Mouse (Mus musculus): ENCODE measurements around the gene Znrf3. TPM values are rescaled to one million over a fixed set of nuclear protein-coding genes. Genes with fewer than 3 reads are reported as not detected.
A peak's percentile ranks its signal among the peaks of the same experiment; 100 is the strongest.

Znrf3 gene
- total RNA-seq, 2 experiments from 2014 or later: 19.5 to 20.7 TPM

DNA sequence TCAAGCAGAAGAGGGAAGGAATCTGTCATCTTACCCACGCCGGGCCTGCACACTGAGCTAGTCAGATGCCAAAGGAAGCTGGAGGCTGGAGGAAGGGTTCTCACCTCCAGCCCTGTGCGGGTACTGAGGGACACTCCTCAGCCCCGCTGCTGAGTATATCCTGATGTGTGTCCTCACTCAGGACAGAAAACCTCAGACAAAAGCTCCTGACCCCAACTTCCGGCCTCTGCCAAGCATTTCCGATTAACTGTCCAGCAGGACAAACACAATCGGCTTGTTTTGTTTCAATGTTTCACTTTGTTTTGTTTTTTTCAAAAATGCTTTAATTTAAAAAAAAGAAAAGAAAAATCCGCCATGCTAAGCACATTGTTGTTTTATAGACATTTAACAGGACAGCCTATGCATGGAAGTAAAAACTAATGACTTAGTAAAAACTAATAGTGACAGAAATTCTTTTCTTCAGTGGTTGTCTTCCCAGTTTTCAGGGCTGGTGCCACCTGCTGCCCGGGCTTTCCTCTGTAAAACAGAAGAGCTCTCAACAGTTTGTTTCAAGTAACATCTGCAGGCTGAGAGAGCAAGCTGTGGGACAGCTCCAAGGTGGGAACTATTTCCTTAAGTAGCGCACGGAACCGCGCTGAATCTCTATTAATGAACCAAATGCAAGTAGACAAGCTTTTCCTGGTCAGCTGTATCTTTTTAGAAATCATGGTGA is 187.3 kb downstream of the Znrf3 start:
- peak; percentile 11 for TF ChIP-seq CTCF (IDR thresholded peaks at IDR 0.05)
- no peak for DNase-seq (ENCODE audit: extremely low spot score in 1 of 2, low spot score in 2 of 2)
- Histone ChIP-seq H3K4me3 (no peak overlapping the region), H3K27ac (no peak overlapping the region)
- intact Hi-C loops (cut with DNase I): loop anchor here (5.0 kb wide), 1 partner anchor 70 kb away; no protein-coding TSS in a partner anchor

DNA sequence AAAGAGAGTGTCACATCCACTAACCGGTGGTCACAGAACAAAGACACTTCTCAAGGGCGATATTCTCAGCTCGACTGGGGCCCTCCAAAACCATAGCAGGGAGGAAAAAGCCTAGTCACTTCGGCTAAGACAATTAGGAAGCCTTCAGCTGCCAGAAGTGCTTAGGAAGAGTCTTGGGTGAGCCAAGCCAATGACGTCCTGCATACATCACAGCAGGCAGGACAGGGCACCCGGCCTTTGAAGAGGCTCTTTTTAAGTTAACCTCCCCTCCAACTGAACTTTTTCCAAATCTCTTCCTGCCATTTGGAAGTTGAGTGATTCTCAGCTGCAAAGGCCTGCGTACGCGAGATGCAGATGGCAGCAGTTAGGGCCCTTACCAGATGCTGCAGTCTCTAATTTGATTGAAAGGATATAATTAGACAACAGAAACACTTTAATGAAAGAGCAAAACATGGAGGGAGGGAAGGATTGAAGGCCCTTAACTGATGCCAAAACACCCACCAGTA is 189.1 kb downstream of the Znrf3 start:
- DNase-seq (ENCODE audit: extremely low spot score in 1 of 2, low spot score in 2 of 2): no peak
- H3K4me3 ChIP-seq: no peak overlapping the region
- no peak for TF ChIP-seq CTCF (IDR thresholded peaks at IDR 0.05)
- no peak overlapping the region for H3K27ac ChIP-seq
- intact Hi-C loops (cut with DNase I): loop anchor here (5.0 kb wide), 1 partner anchor 68 kb away; no protein-coding TSS in a partner anchor

DNA sequence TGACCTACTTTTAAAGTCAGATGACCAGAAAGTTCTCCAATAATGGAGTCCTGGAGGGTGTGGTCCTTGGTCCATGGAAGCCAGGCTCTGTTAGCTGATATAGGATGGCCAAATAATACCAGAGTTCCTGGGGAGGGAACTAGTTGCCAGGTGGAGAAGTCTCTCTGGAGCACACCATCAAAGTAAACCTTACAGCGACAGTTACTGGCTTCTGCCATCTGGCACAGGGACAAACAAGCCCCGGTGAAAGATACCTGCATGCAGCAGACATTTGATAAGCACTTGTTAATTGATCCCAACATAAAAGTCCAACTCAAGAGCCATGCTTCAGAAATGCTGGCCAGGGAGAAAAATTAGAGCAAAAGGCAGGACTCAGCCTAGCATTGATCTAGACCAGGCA is 190.6 kb downstream of the Znrf3 start:
- TF ChIP-seq CTCF (IDR thresholded peaks at IDR 0.05): no peak
- Histone ChIP-seq H3K4me3 (no peak overlapping the region), H3K27ac (no peak overlapping the region)
- no peak for DNase-seq (ENCODE audit: extremely low spot score in 1 of 2, low spot score in 2 of 2)
- intact Hi-C loops (cut with DNase I): no loop called here

DNA sequence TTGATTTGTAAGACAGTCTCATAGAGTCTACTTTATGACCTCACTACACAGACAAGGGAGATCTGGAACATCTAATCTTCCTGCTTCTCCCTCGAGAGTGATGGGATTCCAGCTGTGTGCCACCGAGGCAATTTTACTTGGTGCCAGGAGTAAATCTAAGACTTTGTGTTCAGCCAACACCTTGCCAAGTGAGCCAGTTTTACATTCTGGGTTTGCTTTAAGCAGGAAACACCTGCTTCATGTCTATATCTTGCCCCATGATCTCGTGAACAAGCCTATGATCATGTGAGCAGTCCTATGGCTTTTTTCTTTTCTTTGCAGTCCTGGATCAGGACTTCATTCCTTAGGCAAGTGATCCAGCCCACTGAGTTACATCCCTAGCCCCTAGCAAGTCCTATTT is 191.1 kb downstream of the Znrf3 start:
- TF ChIP-seq CTCF (IDR thresholded peaks at IDR 0.05): no peak
- no peak for DNase-seq (ENCODE audit: extremely low spot score in 1 of 2, low spot score in 2 of 2)
- Histone ChIP-seq H3K4me3 (no peak overlapping the region), H3K27ac (no peak overlapping the region)
- intact Hi-C loops (cut with DNase I): no loop called here

DNA sequence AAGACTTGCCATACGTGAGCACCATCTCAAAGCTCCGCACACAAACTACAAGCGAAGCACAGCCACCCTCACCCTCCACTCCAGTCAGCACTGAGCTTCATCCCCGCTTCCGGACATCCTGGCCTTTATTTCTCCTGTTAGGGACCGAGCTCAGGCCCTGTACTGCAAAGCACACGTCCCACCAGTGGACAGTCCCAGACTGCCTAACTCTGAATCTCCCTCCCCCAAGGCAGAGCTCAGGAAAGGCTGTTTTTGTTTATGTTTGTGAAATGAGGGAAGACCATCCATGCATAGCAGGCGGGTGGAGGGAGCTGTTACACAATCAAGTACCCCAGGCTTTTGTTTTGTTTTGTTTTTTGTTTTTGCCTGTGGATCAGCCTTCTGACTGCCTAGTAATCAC is 191.9 kb downstream of the Znrf3 start:
- H3K27ac ChIP-seq: no peak overlapping the region
- DNase-seq (ENCODE audit: extremely low spot score in 1 of 2, low spot score in 2 of 2): no peak
- no peak overlapping the region for H3K4me3 ChIP-seq
- intact Hi-C loops (cut with DNase I): no loop called here
- TF ChIP-seq CTCF (IDR thresholded peaks at IDR 0.05): no peak

DNA sequence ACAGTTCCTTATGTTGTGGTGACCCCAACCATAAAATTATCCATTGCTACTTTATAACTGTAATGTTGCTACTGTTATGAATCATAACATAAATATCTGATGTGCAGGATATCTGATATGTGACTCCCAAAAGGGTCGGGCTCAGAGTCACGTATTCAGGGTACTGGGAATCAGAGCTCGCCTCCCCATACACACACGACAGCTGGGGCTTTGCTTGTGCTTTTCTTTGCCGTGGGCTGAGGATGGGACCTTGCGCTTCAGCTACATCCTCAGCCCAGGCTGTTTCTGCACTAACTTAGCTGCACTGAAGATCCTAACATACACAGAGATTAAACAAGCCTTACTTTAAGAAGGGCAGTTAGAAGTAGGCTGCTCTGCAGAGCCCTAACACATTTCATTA is 193.5 kb downstream of the Znrf3 start:
- intact Hi-C loops (cut with DNase I): no loop called here
- no peak overlapping the region for H3K4me3 ChIP-seq
- TF ChIP-seq CTCF (IDR thresholded peaks at IDR 0.05): no peak
- H3K27ac ChIP-seq: no peak overlapping the region
- DNase-seq (ENCODE audit: extremely low spot score in 1 of 2, low spot score in 2 of 2): no peak

DNA sequence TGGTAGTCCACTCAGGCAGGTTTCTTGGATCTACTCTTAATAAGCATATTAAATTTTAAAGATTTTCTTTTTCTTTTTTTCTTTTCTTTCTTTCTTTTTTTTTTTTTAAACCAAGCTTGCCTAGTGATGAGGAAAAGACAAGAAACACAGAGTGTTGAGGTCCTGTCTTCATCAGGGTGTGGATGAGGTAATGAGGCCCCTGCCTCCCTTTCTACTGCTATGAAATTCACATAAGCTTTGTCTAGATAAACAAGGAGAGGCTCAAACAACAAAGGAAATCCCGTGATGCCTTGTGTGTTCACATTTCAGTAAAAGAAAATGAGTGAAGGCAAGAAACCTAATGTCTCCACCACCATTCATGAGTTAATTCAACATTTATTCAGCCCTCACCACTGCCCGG is 196.4 kb downstream of the Znrf3 start:
- no peak overlapping the region for H3K4me3 ChIP-seq
- intact Hi-C loops (cut with DNase I): no loop called here
- H3K27ac ChIP-seq: no peak overlapping the region
- TF ChIP-seq CTCF (IDR thresholded peaks at IDR 0.05): no peak
- no peak for DNase-seq (ENCODE audit: extremely low spot score in 1 of 2, low spot score in 2 of 2)

DNA sequence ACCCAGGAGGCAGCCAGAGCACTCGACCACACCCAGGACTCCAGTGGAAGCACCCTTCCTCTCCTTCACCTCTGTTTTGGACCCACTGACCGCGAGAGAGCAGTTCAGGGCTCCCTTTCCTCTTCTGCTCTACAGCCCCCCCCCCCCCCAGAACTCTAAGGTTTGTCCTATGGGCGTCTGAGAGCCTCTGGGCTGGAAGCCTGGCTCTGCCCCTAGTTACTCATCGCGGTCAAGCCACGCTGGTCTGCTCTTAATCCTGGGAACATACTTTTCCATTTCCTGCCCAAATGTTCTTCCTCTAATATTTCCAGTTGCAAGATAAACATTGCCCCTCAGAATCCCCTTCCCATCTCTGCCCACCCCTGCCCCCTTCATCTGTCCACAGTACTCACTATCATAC is 199.2 kb downstream of the Znrf3 start:
- Histone ChIP-seq H3K4me3 (no peak overlapping the region), H3K27ac (peak overlapping the region; percentile 91)
- no peak for DNase-seq (ENCODE audit: extremely low spot score in 1 of 2, low spot score in 2 of 2)
- intact Hi-C loops (cut with DNase I): no loop called here
- no peak for TF ChIP-seq CTCF (IDR thresholded peaks at IDR 0.05)

DNA sequence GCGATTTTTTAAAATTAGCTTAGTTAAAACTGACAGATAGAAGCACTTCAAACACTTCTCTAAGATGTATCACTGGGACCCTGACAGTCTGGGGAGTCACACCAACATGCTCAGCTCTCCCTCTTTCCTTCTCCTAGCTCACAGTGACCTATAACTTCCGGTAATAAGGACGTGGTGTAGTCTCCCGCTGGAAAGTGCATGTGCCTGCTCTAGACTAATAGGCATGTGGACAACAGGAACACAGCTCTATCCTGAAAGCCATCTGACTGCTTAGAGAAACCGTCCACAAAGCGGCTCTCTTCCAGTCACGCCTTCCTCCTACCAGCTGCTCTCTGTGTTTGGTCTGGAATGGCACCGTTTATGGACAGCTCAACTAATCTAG is 199.9 kb downstream of the Znrf3 start:
- Histone ChIP-seq H3K27ac (peak overlapping the region; percentile 91), H3K4me3 (no peak overlapping the region; the same call in 1 of the 2 replicates)
- DNase-seq (ENCODE audit: extremely low spot score in 1 of 2, low spot score in 2 of 2): peak in 1 of 2 experiments; percentile 36
- intact Hi-C loops (cut with DNase I): loop anchor here (1.0 kb wide), 2 partner anchors 17 to 79 kb away; partner anchors contain the start of gene Kremen1
- no peak for TF ChIP-seq CTCF (IDR thresholded peaks at IDR 0.05)

DNA sequence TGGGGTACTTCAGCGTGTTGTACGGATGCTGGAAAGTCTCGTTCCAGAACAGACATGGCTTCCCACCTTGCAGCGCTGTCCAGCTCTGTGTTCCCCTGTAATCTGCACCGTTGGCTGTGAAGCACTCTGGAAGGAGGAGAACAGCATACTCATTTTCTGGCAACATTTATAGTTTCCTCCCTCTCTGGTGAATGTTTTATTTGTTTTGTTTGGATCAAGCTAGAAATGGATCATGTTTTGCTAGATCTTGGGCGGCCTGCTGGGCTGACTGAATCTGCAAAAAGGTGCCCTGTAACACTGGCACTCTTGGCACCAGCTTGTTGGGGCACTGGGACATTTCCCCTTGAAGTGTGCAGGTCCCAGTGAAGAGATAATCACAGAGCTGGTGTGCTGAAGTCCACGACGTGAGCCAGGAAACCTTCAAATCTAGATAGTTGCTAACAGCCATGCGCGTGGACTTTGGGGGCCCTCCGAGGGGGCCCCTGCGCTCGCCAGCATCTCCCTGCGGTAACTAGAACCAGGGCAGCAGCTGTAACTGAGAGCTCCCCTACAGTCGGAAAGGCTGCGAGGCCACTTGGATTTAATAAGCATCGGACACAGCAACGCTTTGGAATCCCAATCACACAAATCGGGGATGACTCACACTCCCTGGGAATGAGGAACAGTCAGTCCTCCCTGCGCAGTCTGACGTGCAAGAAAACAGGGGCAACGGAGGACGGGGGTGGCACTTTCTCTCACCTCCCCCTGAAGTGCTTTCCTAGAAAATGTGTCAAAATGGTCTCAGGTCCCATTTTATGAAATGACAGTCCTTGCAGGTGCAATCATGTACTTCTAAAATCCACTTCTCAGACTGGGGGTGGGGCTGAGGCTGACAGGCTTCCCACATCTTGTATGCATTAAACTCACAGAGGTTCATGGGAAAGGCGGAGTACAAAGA is 200.6 kb downstream of the Znrf3 start:
- no peak; the same call in 1 of the 2 replicates for TF ChIP-seq CTCF (IDR thresholded peaks at IDR 0.05)
- peak overlapping the region; percentile 26 for H3K4me3 ChIP-seq
- peak; percentile 63 to 70 for DNase-seq (ENCODE audit: extremely low spot score in 1 of 2, low spot score in 2 of 2)
- H3K27ac ChIP-seq: peak overlapping the region; percentile 91
- intact Hi-C loops (cut with DNase I): loop anchor here (1.0 kb wide), 2 partner anchors 17 to 79 kb away; partner anchors contain the start of gene Kremen1

DNA sequence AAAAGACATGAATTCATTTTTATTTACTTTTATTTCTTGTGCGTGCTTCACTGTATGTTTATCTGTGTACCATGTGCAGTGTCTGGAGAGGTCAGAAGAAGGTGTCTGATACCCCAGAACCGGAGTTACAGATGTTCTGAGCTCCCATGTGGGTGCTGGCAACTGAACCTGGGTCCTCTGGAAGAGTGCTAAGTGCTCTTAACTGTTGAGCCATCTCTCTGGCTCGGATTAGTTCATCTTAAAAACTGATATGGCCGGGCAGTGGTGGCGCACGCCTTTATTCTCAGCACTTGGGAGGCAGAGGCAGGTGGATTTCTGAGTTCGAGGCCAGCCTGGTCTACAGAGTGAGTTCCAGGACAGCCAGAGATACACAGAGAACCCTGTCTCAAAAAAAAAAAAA is 201.4 kb downstream of the Znrf3 start:
- intact Hi-C loops (cut with DNase I): no loop called here
- no peak overlapping the region for H3K4me3 ChIP-seq
- no peak overlapping the region for H3K27ac ChIP-seq
- DNase-seq (ENCODE audit: extremely low spot score in 1 of 2, low spot score in 2 of 2): no peak
- TF ChIP-seq CTCF (IDR thresholded peaks at IDR 0.05): no peak

DNA sequence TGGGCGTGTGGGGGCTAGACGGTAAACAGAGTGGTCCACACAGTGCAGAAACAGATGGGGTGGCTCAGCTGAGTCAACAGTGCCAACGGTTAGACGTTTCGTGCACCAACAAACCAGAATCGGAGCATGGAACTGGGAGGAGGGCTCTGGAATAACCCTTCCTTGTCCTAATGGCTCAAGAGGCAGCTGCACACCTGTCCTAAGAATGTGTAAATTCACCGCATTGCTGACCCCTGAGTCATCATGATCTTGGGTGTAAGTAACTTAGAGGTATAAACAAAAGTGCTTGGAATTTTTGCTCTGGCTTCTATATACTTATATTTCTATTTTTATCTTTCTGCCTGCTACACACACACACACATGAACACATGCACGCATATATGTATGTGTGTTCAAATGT is 202.5 kb downstream of the Znrf3 start:
- intact Hi-C loops (cut with DNase I): no loop called here
- H3K4me3 ChIP-seq: no peak overlapping the region
- no peak for TF ChIP-seq CTCF (IDR thresholded peaks at IDR 0.05)
- DNase-seq (ENCODE audit: extremely low spot score in 1 of 2, low spot score in 2 of 2): no peak
- H3K27ac ChIP-seq: no peak overlapping the region
